Mouse (Mus musculus): ENCODE measurements around the gene Tle2.

DNA sequence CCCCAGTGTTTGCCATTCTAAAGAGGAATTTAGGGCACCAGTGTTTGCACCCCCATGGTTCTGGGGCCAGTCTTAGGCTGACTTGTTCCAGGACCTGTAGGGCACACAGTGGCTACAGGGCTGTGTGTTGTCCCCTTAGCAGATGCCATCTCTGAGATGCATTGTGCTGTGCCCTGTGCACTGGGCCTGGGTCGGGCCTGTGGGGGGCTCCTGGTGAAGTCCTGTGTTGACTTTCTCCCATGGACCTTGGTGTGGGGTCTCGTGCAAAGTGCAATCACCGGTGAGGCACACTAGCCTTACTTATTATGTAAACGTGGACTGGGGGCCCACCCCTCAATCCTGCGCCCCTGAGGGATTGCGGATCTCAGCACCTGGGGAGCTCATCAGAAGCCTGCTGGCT, 11.9 kb upstream of the Tle2 start:
- TF ChIP-seq CTCF (IDR thresholded peaks at IDR 0.05; ENCODE audit: low read depth) (no peak), EP300 (IDR thresholded peaks at IDR 0.05; ENCODE audit: low read depth) (no peak)

Data from heart, postnatal 0 days (tissue).